Comparison of ENCODE assay signal across 20 mouse cellular contexts in the genomic region with DNA sequence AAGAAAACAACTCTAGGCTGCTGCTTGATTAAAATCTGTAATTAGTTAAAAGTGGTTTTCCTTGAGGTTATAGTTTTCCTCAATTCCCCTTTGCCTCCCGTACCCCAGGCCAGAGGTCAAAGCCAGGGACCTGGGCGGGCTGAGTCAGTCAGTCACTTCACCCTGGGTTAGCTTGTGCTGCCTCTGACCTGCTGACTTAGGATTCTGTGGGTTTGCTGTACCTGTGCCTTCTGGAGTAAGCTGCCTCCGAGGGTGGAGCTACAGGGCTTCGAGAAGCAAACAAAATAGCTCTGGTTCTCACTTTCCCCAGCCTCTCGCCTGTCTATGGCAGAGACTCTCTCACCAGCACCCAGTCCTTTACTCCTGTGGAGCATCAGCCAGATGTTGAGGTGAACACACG.
"Had no signal": no experiment of that assay in that cellular context is flagged by ENCODE, and none has a peak within 500 bp of the region (broad histone marks: within the 10 kb centered on the region; RNA-seq: fewer than 3 reads in every experiment).

No protein-coding gene starts in this region.

- DNase-seq: kidney, postnatal 4 days; liver, postnatal 0 days; lung, embryonic 14.5 days; right cerebral cortex, adult 18-20 months; right cerebral cortex, postnatal 14 days; spleen, adult 18-20 months; thymus, adult 18-20 months; thymus, postnatal 36 days had no signal

- H3K4me3 ChIP-seq: limb, embryonic 12.5 days; limb, embryonic 15.5 days; midbrain, embryonic 10.5 days; neural tube, embryonic 12.5 days; neural tube, embryonic 15.5 days; stomach, embryonic 15.5 days had no signal

- H3K27ac ChIP-seq: kidney, postnatal 0 days; limb, embryonic 12.5 days; limb, embryonic 15.5 days; liver, embryonic 14.5 days; macrophage; midbrain, embryonic 10.5 days; neural tube, embryonic 12.5 days; neural tube, embryonic 15.5 days; stomach, embryonic 15.5 days had no signal

- H3K9ac ChIP-seq: limb, embryonic 12.5 days; limb, embryonic 15.5 days; liver, embryonic 14.5 days; liver, postnatal 0 days; lung, embryonic 14.5 days; neural tube, embryonic 12.5 days; neural tube, embryonic 15.5 days; stomach, embryonic 15.5 days had no signal

- H3K36me3 ChIP-seq: limb, embryonic 12.5 days; midbrain, embryonic 10.5 days; neural tube, embryonic 12.5 days; neural tube, embryonic 15.5 days; stomach, embryonic 15.5 days had no signal

- H3K4me2 ChIP-seq: limb, embryonic 12.5 days; limb, embryonic 15.5 days; liver, embryonic 11.5 days; lung, embryonic 14.5 days; neural tube, embryonic 12.5 days; neural tube, embryonic 15.5 days; stomach, embryonic 15.5 days had no signal

- H3K9me3 ChIP-seq: limb, embryonic 12.5 days; limb, embryonic 15.5 days; megakaryocyte, embryonic 14.5 days; midbrain, embryonic 10.5 days; neural tube, embryonic 12.5 days; neural tube, embryonic 15.5 days; stomach, embryonic 15.5 days had no signal

- ATAC-seq: liver, postnatal 0 days; lung, postnatal 0 days had no signal

- H3K27me3 ChIP-seq: limb, embryonic 12.5 days; limb, embryonic 15.5 days; neural tube, embryonic 12.5 days; neural tube, embryonic 15.5 days; stomach, embryonic 15.5 days had no signal

- H3K4me1 ChIP-seq: neural tube, embryonic 12.5 days; neural tube, embryonic 15.5 days; stomach, embryonic 15.5 days had no signal
